Mouse (Mus musculus) stomach, postnatal 0 days (tissue): ENCODE results near the gene Fem1b. TPM values are rescaled to one million over a fixed set of nuclear protein-coding genes. Genes with fewer than 3 reads are reported as not detected.

Source experiments
- ATAC-seq: fragments of 200-750 bp; cut with Nextera tagmentation; 2 replicates; pipeline ENCODE4 v1.8.0; 2017; ENCODE audit not compliant: low FRiP score, low TSS enrichment
- DNase-seq: peaks from one replicate; pipeline ENCODE4 v3.0.0-alpha.2; 2016; ENCODE audit warnings: low spot score
- H3K27ac ChIP-seq: fragments of 300-500 bp; sonication (generic); replicated peaks from 2 replicates; pipeline ENCODE4 v1.5.1; 2014; ENCODE audit warnings: mild to moderate bottlenecking, control low read depth
- H3K27me3 ChIP-seq: fragments of 300-500 bp; sonication (generic); 2 replicates; pipeline ENCODE4 v1.6.1; 2014; ENCODE audit warnings: low read length; ENCODE audit not compliant: control insufficient read depth, insufficient read depth
- H3K36me3 ChIP-seq: fragments of 300-500 bp; sonication (generic); 2 replicates; pipeline ENCODE4 v1.6.1; 2014; ENCODE audit warnings: low read length, mixed read lengths; ENCODE audit not compliant: control insufficient read depth, insufficient read depth
- H3K4me1 ChIP-seq: fragments of 300-500 bp; sonication (generic); replicated peaks from 2 replicates; pipeline ENCODE4 v1.6.1; 2014; ENCODE audit warnings: antibody characterized with exemption; ENCODE audit not compliant: control insufficient read depth, insufficient read depth
- H3K4me2 ChIP-seq: fragments of 300-500 bp; sonication (generic); replicated peaks from 2 replicates; pipeline ENCODE4 v1.6.1; 2014; ENCODE audit warnings: low read depth, mild to moderate bottlenecking, control low read depth, moderate library complexity
- H3K4me3 ChIP-seq: fragments of 300-500 bp; sonication (generic); 2 replicates; pipeline ENCODE4 v1.5.1; 2014; ENCODE audit warnings: low read depth, low read length, control low read depth
- H3K9ac ChIP-seq: fragments of 300-500 bp; sonication (generic); 2 replicates; pipeline ENCODE4 v1.6.1; 2014; ENCODE audit warnings: mild to moderate bottlenecking, low read length, control low read depth, mixed read lengths
- H3K9me3 ChIP-seq: fragments of 300-500 bp; sonication (generic); 2 replicates; pipeline ENCODE4 v1.6.1; 2016; ENCODE audit warnings: low read length; ENCODE audit not compliant: control insufficient read depth
- CTCF ChIP-seq: IDR thresholded peaks from 2 replicates; pipeline ENCODE4 v1.5.1; 2016; ENCODE audit warnings: antibody characterized with exemption, low read depth, mild to moderate bottlenecking, moderate library complexity
- EP300 ChIP-seq: optimal IDR thresholded peaks from 2 replicates; pipeline ENCODE3; 2016; ENCODE audit warnings: antibody characterized with exemption
- WGBS: fragments of 180-500 bp; shearing (Covaris S2); extraction: QIAGEN DNeasy Blood & Tissue Kit; methylation state at CpG from one replicate; pipeline ENCODE4 v1.1.7; 2014; 5-methylcytosine and 5-hydroxymethylcytosine counted together
- polyA plus RNA-seq: library from polyadenylated mRNA; unstranded; fragments of >200 nt; fragmentation: Nextera tagmentation; extraction: Ambion mirVana; gene quantifications from 2 replicates; pipeline ENCODE4 v1.2.1, GENCODE M21; 2015

Gene Fem1b
- polyA plus RNA-seq, 1 experiment from 2014 or later = 6.6 TPM

DNA sequence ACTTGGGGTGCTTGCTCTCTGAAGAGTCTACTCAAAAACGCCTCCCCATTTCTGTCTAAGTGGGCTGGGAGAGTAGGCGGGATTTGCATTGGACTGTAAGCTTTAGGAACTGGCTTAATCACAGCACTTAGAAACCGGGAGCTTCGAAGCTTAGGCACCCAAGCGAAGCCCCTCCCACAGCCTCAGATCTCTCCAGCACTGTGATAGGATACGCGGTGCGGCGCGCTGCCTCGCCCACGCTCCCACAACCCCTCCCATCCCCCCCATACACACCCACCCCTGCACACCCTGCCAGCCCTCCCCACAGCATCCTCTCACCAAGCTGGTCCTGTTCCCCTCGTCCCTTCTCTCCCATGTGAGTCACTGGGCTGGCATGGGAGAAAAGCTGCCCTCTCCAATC lies 48.3 kb downstream of the Fem1b start:
- TF ChIP-seq EP300 (no peak), CTCF (no peak)
- H3K4me2 ChIP-seq = no peak overlapping the region
- no peaks in the 10 kb centered on the region for H3K27me3 ChIP-seq
- H3K4me3 ChIP-seq = no peak overlapping the region
- no peak overlapping the region for H3K9ac ChIP-seq
- no peak overlapping the region for H3K27ac ChIP-seq
- H3K9me3 ChIP-seq = no peaks in the 10 kb centered on the region
- H3K36me3 ChIP-seq = no peaks in the 10 kb centered on the region
- WGBS = 7% methylated on average over 12 of the region's 13 CpGs
- DNase-seq = peak; percentile 31
- 0 out of 2 replicates have a peak, but pooled peaks have one; percentile 14 for ATAC-seq
- no peaks in the 10 kb centered on the region for H3K4me1 ChIP-seq

DNA sequence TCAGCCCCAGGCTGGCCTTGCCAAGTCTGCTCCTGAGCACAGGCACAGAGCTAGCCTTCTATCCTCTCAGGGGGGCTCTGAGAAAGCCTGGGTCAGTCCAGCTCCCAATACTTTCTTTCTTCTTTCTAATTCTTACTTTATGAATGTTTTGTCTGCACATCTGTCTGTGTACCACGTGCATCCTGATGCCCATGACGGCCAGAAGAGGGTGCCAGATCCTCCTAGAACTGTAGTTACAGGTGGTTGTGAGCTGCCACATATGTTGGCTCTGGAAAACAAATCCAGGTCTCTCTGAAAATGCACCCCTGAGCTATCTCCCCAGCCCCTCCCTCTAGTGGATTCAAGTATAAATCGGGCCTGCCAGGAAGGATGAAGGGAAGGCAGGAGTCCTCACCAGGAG lies 52.1 kb downstream of the Fem1b start:
- Histone ChIP-seq H3K9me3 (no peaks in the 10 kb centered on the region), H3K36me3 (no peaks in the 10 kb centered on the region), H3K27me3 (no peaks in the 10 kb centered on the region), H3K4me2 (no peak overlapping the region), H3K27ac (no peak overlapping the region), H3K9ac (no peak overlapping the region), H3K4me1 (no peaks in the 10 kb centered on the region), H3K4me3 (no peak overlapping the region)
- ATAC-seq = no peak
- WGBS = 58% methylated on average over 3 of the region's 3 CpGs
- DNase-seq = no peak
- no peak for TF ChIP-seq EP300
- TF ChIP-seq CTCF = peak; percentile 59

DNA sequence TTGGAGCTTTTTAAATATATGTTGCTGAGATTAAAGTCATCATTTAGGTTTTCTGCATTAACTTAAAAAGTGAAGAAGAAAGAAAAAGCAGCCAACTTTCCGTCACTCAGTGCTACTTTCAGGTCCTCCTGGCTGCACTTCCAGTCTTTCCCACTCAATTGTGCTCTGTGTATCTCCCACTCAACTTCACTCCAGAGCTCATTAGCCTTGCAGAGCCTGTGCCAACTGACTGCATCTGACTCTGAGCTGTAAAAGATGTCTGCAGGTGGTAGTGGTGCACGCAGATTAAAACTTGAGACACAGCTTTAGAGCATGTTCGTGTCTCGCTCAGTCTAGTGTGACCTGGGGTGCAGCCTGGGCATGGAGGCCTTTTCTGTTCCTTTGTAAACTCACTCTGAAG lies 53.4 kb downstream of the Fem1b start:
- 83% methylated on average over 4 of the region's 4 CpGs for WGBS
- no peak for TF ChIP-seq EP300
- TF ChIP-seq CTCF = no peak
- no peaks in the 10 kb centered on the region for H3K4me1 ChIP-seq
- DNase-seq = no peak
- H3K4me2 ChIP-seq = no peak overlapping the region
- no peak for ATAC-seq
- no peaks in the 10 kb centered on the region for H3K9me3 ChIP-seq
- H3K27ac ChIP-seq = no peak overlapping the region
- no peak overlapping the region for H3K9ac ChIP-seq
- no peaks in the 10 kb centered on the region for H3K27me3 ChIP-seq
- no peaks in the 10 kb centered on the region for H3K36me3 ChIP-seq
- no peak overlapping the region for H3K4me3 ChIP-seq

DNA sequence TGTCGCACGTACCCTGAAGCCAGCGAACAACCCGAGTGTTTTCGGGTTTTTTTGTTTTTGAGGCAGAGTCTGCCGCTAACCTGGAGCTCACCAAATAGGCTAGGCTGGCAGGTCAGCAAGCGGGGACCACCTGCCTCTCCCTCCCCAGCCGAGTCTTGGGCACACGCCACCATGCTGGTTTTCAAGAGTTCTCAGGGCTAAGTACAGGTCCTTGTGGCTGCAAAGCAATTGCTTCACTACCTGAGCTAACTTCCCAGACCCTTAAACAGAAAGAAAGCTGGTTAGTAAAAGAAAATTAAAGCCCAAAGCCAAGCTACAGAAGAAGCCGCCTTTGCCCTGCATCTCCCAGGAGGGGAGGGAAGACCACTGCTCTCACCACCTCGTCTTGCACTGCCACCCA lies 61.4 kb downstream of the Fem1b start:
- Histone ChIP-seq H3K9me3 (no peaks in the 10 kb centered on the region), H3K36me3 (no peaks in the 10 kb centered on the region), H3K9ac (no peak overlapping the region), H3K4me1 (no peaks in the 10 kb centered on the region), H3K27ac (no peak overlapping the region), H3K27me3 (no peaks in the 10 kb centered on the region), H3K4me2 (no peak overlapping the region), H3K4me3 (no peak overlapping the region)
- no peak for TF ChIP-seq EP300
- no peak for TF ChIP-seq CTCF
- no peak for ATAC-seq
- WGBS = 88% methylated on average over 11 of the region's 11 CpGs
- no peak for DNase-seq

DNA sequence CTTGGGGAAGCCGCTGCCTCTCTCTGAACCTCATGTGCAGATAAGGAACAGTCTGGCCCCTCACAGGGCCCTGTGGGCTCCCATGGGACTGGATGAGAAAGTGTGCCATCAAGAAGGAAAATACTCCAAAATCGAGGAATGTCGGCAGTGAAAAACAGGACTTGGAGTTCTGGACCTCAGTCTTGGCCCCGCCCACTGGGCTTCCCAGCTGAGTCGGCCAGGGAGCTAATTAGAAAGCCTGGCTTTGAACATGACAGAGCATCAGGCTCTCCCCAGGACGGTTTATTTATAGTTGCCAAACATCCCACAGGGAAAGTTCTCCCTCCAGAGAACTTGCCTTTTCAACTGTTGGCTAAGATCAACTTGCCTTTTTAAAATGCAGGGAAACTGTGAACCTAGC lies 62.1 kb downstream of the Fem1b start:
- DNase-seq (no peak), ATAC-seq (no peak)
- Histone ChIP-seq H3K4me3 (no peak overlapping the region), H3K4me1 (no peaks in the 10 kb centered on the region), H3K4me2 (no peak overlapping the region), H3K36me3 (no peaks in the 10 kb centered on the region), H3K9me3 (no peaks in the 10 kb centered on the region), H3K27me3 (no peaks in the 10 kb centered on the region), H3K9ac (no peak overlapping the region), H3K27ac (no peak overlapping the region)
- TF ChIP-seq EP300 (no peak), CTCF (no peak)
- WGBS = 41% methylated on average over 6 of the region's 6 CpGs

DNA sequence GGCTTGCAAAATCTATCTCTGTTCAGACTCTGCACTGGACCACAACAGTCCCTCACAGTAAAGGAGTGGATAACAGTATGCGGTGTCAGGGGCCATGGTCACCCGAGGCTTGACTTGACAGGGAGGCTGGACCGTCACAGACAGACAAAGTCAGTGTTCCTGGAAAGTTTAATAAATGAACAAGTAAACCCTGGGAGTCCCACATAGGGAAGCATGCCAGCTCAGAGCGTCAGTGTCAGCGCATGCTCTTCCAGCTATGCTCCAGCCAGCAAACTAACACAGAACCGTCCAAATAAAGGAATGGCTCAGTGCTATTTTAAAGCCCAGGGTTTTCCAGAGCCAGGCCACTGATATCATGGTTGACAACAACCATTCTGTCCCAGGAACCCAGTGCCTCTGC lies 65.1 kb downstream of the Fem1b start:
- Histone ChIP-seq H3K36me3 (no peaks in the 10 kb centered on the region), H3K27me3 (no peaks in the 10 kb centered on the region), H3K4me2 (no peak overlapping the region), H3K9me3 (no peaks in the 10 kb centered on the region), H3K4me1 (no peaks in the 10 kb centered on the region), H3K4me3 (no peak overlapping the region), H3K27ac (0 out of 2 replicates have a peak overlapping the region, but pooled peaks have one; percentile 35), H3K9ac (no peak overlapping the region)
- ATAC-seq (0 out of 2 replicates have a peak, but pooled peaks have one; percentile 22), DNase-seq (no peak)
- WGBS = 48% methylated on average over 6 of the region's 6 CpGs
- TF ChIP-seq EP300 (no peak), CTCF (no peak)
